Mouse (Mus musculus): Measurements from ENCODE around the gene Foxc2.

DNA sequence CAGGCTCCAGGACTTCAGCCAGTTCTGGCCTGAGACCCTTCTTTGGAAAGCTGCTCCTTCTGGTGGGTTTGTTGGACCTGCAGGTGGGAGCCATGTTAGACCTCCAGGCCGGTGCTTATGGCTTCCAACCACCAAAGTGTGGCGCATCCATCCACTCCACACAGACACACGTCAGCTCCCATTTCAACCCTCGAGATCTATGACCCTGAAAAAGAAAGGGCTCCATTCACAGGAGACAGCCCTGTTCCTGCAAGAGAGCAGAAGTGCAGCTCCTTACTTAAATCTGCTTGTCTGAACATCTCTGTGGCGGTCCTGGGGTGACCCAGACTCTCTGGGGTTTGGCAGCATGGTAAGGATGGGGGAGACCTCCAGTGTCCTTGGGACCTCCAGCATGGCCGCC is 22.5 kb upstream of the Foxc2 start:
- TF ChIP-seq CTCF (IDR thresholded peaks at IDR 0.05) (no peak), EP300 (IDR thresholded peaks at IDR 0.05) (no peak)

All from lung, postnatal 0 days (tissue).